Mouse (Mus musculus) embryonic facial prominence, embryonic 14.5 days (tissue): ENCODE results near the gene Slc9a4. TPM values are rescaled to one million over a fixed set of nuclear protein-coding genes. Genes with fewer than 3 reads are reported as not detected.

ENCODE experiments used
- ATAC-seq: fragments of 200-750 bp; cut with Nextera tagmentation; 2 replicates; pipeline ENCODE4 v1.8.0; 2017; ENCODE audit warnings: low read depth, moderate number of reproducible peaks, moderate TSS enrichment
- DNase-seq: peaks from one replicate; pipeline ENCODE4 v3.0.0-alpha.2; 2015; ENCODE audit warnings: low spot score
- H3K27ac ChIP-seq: fragments of 300-500 bp; sonication (generic); replicated peaks from 2 replicates; pipeline ENCODE4 v1.5.1; 2014; ENCODE audit warnings: low read depth, mild to moderate bottlenecking, low read length, moderate library complexity
- H3K27me3 ChIP-seq: fragments of 300-500 bp; sonication (generic); replicated peaks from 2 replicates; pipeline ENCODE4 v1.6.1; 2014; ENCODE audit warnings: low read length; ENCODE audit not compliant: control insufficient read depth, insufficient read depth
- H3K36me3 ChIP-seq: fragments of 300-500 bp; sonication (generic); 2 replicates; pipeline ENCODE4 v1.6.1; 2014; ENCODE audit warnings: low read length, mixed read lengths; ENCODE audit not compliant: control insufficient read depth, insufficient read depth
- H3K4me1 ChIP-seq: fragments of 300-500 bp; sonication (generic); 2 replicates; pipeline ENCODE4 v1.6.1; 2014; ENCODE audit warnings: antibody characterized with exemption, low read length; ENCODE audit not compliant: control insufficient read depth, insufficient read depth
- H3K4me2 ChIP-seq: fragments of 300-500 bp; sonication (generic); 2 replicates; pipeline ENCODE4 v1.6.1; 2014; ENCODE audit warnings: low read depth, mild to moderate bottlenecking, low read length, moderate library complexity, mixed read lengths
- H3K4me3 ChIP-seq: fragments of 300-500 bp; sonication (generic); 2 replicates; pipeline ENCODE4 v1.5.1; 2014; ENCODE audit warnings: low read depth, mild to moderate bottlenecking, low read length
- H3K9ac ChIP-seq: fragments of 300-500 bp; sonication (generic); 2 replicates; pipeline ENCODE4 v1.6.1; 2014; ENCODE audit warnings: low read depth, mild to moderate bottlenecking, low read length, moderate library complexity, mixed read lengths
- H3K9me3 ChIP-seq: fragments of 300-500 bp; sonication (generic); 2 replicates; pipeline ENCODE4 v1.6.1; 2016; ENCODE audit warnings: low read length; ENCODE audit not compliant: control insufficient read depth
- WGBS: fragments of 180-500 bp; shearing (Covaris S2); extraction: QIAGEN DNeasy Blood & Tissue Kit; methylation state at CpG from one replicate; pipeline ENCODE4 v1.1.7; 2014; 5-methylcytosine and 5-hydroxymethylcytosine counted together
- polyA plus RNA-seq: library from polyadenylated mRNA; unstranded; fragments of >200 nt; fragmentation: Nextera tagmentation; extraction: Ambion mirVana; gene quantifications from 2 replicates; pipeline ENCODE4 v1.2.1, GENCODE M21; 2014

The Slc9a4 gene
- polyA plus RNA-seq, 1 experiment from 2014 or later = 0.17 TPM

DNA sequence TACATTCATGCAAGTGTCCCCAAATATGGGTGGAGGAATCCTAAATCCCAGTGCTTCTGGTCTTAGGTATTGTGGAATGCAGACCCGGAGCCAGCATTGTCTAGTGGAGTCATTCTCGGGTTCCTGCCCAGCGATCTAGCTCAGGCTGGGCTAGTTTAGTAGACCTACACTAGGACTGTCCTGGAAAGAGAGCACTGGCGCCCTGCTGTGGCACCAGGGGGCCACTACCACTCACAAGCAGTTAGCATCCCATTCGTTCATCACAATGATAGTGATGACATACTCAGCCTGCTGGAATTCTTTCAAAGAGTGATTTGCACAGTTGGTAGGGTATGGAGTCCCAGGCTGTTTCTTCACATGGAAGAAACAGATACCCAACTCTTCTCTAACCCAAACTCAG lies 97.4 kb downstream of the Slc9a4 start:
- Histone ChIP-seq H3K27ac (no peak overlapping the region), H3K9me3 (no peaks in the 10 kb centered on the region), H3K4me1 (no peaks in the 10 kb centered on the region; the same call in 1 of the 2 replicates), H3K4me3 (no peak overlapping the region), H3K36me3 (no peaks in the 10 kb centered on the region), H3K9ac (no peak overlapping the region), H3K27me3 (peaks cover 38% of the 10 kb centered on the region), H3K4me2 (no peak overlapping the region)
- 49% methylated on average over 5 of the region's 5 CpGs for WGBS
- no peak for ATAC-seq
- DNase-seq = no peak

Other genes with a start within 250 kb of the Slc9a4 start
- gene Il1rl1, start 150.5 kb upstream of the Slc9a4 start, polyA plus RNA-seq = 2.8 and 3.2 TPM in 2 replicates
- gene Il18r1, start 114.5 kb upstream of the Slc9a4 start, polyA plus RNA-seq = 0.31 and 0.39 TPM in 2 replicates
- 0.25 and 0.28 TPM in 2 replicates for gene Il18rap, start 64.7 kb upstream of the Slc9a4 start, polyA plus RNA-seq
- gene Slc9a2, start 100.5 kb downstream of the Slc9a4 start, polyA plus RNA-seq = 1.9 and 2.3 TPM in 2 replicates
- gene Mfsd9, start 210.6 kb downstream of the Slc9a4 start, polyA plus RNA-seq = 4.4 and 4.6 TPM in 2 replicates
- 10.8 and 17.2 TPM in 2 replicates for gene Tmem182, start 225.5 kb downstream of the Slc9a4 start, polyA plus RNA-seq